Mouse (Mus musculus) induced T-regulatory cell, adult 2 months (primary cell): ENCODE measurements at regions not wholly inside any gene's neighbourhood (a gene's known extent, or its start where the extent isn't known, plus 50 kb on each side); places are given as distances from the start of the nearest gene placed in this dataset.

ENCODE experiments used
- DNase-seq: peaks from one replicate; pipeline ENCODE4 v3.0.0-alpha.2; 2012; ENCODE audit warnings: low read depth

GRCm38 (mm10) chr8:11909146-11909545 is 68.9 kb downstream of the Tex29 start:
- DNase-seq, result no peak

DNA sequence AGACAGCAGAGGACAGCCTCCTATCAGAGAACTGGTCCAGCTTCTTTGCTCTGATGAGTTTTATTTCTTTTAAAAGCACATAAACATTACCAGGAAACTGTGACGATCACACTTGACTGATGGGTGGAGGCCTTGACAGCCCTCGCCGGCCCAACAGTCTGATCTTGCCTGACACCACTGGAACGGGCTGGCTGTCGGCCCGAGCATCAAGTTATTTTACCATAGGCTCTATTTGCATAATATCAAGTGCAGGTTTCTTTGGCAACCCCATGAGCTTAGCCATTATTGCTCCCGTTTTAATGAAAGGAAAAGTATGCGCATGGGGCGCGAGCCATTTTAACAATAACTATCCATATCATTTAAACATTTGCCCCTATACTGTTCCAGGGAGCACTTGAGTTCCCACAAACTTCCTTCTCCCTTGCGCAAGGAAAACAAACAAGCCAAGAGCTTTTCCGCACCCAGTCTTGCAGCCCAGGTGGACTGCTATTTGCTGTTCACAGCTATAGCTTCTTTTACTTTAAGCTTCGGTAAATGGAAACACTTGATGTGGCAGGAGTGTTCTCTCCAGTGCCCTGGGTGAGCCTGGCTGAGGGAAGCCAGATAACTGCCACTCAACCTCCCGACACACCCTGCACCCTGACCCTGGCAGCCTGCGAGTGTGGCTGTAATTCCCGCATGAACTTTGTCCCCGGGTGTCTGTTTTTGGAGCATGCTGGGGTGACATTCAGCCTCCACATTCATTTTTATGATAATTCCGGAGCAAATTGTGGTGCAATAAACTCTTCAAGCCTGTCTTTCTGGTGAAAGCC is 71.6 kb downstream of the Tex29 start:
- no peak for DNase-seq

DNA sequence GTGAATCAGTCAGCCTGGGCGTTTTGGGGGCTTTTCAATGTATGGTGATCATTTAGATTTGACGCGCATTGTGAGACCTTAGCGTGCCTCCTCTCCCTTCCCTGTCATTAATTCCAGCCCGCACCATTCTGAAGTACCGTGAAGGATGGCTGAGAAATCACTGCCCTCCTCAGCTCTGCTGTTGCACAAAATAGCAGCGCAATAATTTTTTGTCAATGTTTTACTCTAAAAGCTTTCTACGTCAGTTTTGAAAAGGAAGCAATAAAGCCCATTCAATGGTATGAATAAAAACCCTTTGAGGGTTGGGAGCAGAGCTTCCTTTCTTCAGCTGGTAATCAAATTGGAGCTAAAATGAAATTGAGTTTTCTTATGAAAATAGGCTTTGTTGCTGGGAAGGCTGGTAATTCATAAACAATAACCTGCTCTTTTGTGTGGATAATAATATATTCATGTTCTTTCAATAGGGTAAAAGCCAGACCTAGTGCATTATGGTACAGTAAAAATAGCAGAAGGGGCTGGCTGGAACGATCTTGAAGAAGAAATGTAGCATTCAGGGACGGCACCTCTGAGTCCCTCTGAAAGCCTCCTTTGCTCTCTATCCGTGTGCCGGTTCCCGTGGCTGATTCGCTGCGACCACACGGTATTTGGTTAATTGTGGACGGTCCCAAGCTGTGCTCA is 72.3 kb downstream of the Tex29 start:
- DNase-seq, result no peak

DNA sequence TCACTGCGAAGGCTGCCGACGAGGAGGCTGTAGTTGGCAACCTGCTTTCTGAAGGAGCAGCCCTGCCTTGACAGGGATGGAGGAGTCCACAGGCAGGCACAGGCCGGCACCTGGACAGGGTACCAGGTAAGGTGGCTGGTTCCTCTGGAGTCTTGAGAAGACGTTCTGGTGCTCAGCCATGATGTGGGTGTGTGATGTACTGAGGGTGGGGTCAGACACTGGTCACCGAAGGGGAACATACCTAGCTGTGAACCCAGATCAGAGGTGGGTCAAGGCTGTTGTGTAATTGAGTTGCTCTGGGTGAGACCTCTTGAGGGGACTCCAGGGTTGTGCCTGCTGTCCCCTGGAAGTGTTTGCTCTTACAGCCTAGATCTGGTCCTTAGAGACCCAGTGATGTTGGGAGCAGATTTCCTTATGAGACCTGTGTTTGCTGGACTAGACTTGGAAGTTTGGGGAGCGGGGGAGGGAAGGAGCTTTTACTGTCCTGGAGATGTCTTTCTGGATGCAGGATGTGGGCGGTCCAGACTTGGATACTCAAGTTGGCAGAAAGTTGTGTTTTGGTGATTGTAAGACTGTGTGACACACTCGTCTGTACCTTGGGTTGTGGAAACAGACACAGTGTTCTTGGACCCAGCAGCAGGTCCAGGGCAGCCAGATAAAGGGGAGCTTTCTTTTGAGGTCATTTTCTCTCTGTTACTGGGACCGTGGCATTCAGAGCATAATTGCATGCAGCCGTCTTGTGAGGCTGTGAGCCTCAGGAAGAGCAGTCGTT is 73.0 kb downstream of the Tex29 start:
- no peak for DNase-seq

- no peak for DNase-seq
Measured at GRCm38 (mm10) chr8:11914131-11914530, 73.9 kb downstream of the Tex29 start.

- DNase-seq, result no peak
Measured at GRCm38 (mm10) chr8:11914681-11915474, 74.6 kb downstream of the Tex29 start.

DNA sequence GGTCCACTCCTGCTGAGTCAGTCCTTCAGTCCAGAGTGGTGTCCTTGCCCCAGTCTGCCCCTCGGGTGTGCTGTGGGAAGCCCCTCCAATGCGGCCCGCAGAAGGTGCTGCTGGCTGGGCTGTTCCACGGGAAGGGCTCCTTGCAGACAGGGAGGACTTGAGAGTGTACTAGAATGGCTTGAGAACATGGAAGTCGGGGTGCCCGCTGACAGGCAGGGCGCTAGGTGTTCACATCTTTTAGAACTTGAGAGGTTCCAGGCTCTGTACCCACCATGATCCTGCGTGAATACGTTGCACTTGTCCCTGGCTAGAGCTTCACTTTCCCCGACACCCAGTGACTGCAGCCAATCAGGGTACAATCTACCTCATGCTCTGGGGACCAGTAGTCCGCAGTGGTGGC is 75.4 kb downstream of the Tex29 start:
- DNase-seq, result no peak

DNA sequence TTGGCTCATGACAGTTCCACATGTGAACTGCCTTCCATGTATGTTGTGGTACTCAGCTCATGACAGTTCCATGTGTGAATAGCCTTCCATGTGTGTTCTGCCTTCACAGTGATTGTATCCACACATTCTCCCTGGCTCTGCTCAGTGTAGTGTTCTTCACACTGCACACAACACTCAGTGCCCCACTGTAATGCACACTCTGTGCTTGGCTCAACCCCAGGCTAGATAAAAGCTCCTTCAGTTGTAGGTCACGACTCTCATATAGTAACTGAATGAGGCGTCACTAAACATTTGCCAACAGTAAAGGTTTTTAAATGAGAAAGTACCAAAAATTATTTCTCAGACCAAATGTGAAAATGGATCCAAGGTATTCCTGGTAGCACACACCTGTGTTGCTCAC is 79.6 kb downstream of the Tex29 start:
- no peak for DNase-seq

DNA sequence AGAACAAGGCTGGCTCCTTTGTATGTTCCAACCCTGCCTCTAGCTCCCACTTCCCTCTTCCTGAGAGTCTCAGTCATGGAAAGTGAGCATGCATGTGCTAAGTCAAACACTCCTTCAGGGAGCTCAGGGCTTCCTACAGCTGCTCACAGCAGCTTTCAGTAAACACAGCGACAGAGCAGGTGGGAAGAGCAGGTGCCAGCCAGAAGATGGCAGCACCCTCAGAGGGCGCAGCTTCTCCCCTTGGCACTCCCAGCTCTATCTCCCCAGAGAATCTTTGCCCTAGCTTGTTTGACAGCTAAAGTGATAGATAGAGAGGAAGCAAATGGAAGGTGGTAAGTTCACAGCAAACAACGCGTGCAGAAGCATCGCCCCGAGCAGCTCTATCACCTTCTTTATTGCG is 82.8 kb downstream of the Tex29 start:
- no peak for DNase-seq

DNA sequence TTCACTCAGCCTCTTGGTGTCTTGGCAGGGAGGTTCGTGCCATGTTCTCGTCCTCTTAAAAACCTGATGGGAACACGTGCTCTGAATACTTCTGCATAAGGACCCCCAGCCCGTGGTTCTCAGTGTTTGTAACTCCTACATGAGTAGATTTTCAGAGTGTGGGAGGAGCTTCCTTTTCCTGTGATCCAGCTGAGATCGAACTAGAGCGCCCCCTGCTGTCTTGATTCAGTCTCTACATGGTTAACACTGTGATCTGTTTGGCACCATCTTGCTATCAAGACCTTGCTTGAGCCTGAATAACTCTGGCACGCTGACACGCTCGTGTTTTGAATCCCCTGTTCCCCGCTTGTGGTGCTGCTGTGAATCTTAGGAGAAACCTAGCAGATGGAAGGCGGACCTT is 83.9 kb downstream of the Tex29 start:
- DNase-seq, result peak; percentile 66

- peak; percentile 38 for DNase-seq
Measured at GRCm38 (mm10) chr8:11942892-11943332, 102.6 kb downstream of the Tex29 start.

DNA sequence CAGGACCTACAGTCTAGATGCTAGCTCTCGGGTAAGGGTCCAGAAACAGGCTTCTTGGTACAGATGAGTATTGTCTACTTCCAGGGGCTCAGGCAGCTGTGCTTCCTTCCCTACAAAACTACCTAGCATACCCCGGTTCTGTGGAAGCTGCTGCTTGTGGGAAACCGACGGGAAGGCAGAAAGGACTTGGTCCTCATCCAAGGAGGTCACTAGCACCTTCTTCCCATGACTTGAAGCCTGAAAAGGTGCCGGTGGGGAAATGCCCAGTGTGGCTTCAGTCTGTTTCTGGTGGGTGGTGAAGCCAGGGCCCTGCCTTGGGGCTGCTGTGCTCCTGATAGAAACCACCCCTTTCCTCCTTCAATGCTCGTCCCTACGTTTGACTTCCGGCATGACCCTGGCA is 107.5 kb downstream of the Tex29 start:
- no peak for DNase-seq

DNA sequence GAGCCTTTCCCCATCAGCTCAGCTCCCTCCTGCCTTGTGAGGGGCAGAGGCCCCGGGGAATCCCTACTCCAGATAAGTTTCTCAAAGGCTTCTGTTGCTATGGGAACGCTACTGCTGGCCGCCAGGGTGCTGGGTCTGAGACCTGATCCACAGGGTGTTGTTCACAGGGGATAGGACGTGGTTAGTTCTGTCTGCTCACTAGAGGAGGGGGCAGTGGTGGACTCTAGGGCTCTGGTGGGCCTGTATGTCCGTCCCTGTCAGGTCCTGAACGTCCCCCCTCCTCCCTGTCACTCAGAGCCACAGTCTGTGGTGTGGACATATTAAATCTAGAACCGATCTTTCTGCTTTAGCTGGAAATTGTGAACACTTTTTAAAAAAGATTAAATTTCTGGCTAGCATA is 116.0 kb downstream of the Tex29 start:
- no peak for DNase-seq

- peak; percentile 63 for DNase-seq
Measured at GRCm38 (mm10) chr8:11957046-11957783, 116.9 kb downstream of the Tex29 start.

DNA sequence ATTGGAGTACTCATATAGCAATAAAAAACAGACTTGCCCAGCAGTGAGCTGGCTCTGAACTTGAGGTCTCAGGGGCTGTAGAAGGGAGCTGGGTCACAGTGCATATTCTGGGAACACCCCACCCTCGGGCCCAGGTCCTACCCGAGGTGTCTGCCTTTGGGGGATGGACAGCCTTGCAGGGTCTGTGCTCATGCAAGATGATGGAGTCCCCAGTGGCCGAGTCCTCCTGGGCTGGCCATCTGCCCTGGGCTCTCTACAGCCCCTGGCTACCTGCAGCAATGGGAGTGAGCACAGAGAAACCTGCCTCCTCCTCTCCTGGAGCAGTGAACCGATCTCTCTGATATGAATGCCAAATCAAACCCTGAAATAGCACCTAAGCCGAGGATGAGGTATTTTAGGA is 117.9 kb downstream of the Tex29 start:
- no peak for DNase-seq

- DNase-seq, result no peak
Measured at GRCm38 (mm10) chr8:11959466-11959865, 119.2 kb downstream of the Tex29 start.

DNA sequence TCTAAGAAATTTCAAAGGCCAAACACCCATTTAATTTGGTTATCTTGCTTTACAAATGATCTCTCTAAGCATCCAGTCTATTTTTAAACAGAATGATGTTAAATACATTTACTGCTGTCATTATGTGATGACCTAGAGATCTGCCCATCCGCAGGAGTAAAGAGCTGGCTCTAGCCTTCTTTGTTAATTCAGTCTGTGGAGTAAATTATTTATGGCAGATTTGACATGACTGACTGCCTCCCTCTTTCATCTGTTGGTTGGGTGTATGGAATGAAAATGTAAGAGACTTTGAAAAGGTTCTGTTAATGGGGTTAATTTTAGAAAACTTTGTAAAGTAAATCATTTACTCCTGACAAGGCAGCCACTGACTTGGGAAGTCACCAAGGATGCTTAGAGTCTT is 123.3 kb downstream of the Tex29 start:
- no peak for DNase-seq

DNA sequence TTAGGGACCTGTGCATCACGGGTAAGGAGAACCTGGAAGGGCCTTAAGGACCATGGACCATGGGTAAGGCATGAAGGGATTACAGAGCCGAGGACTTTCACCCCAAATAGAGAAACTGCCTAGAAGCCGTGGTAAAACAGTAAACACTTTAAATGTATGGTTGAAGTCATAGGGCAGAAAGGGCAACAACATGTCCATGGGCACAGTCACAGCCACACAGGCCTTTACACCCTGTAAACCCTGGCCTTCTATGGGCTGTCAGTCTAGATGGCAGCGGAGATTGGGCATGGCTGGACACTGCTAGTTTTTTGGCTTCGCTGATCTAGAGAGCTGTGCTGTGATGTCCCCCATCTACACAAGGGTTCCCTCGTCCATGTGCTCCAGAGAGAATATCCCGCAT is 127.4 kb downstream of the Tex29 start:
- DNase-seq, result no peak

DNA sequence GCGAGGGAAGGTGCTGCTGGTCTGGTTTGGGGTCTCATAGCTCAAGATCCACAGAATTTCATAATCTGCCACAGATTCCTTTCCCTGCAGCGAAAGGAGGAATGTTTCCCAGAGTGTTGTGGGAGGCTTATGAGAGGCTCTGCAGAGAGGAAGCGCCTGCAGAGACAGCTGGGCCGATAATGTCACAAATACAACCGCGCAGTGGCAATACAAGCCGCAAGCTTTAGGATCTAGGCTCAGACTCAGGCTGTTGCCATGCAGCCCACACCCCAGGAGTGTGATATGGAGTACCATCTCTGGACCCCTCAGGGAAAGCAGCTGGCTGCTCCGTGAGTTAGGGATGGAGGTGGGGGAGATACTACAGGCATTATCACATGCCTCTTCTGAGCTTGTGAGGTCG is 130.2 kb downstream of the Tex29 start:
- DNase-seq, result no peak

DNA sequence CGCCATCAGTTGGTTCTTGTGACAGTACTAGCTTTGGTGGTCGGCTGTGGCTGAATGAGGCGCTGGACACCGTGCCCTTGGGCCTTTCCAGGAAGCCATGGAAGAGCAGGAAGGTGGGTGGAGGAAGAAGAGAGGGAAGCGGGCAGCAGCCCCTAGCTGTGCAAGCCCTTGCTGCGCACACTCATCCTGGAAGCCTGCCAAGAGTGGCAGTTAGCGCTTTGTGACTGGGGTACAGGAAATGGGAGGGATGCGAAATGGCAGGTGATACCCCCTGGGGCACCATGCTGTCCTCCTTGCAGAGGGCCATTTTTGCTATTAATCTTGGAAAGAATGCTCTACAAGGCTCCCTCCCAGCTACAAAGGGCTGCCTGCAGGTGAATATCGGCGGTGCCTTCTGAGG is 133.2 kb downstream of the Tex29 start:
- no peak for DNase-seq

GRCm38 (mm10) chr8:11977121-11977520 is 136.8 kb downstream of the Tex29 start:
- DNase-seq, result no peak
